Mouse (Mus musculus): Measurements from ENCODE around the gene Alg14. TPM values are rescaled to one million over a fixed set of nuclear protein-coding genes. Genes with fewer than 3 reads are reported as not detected.

Alg14 gene
- total and polyA plus RNA-seq, 3 experiments: 6.0 to 10.2 (median 6.3) TPM

DNA sequence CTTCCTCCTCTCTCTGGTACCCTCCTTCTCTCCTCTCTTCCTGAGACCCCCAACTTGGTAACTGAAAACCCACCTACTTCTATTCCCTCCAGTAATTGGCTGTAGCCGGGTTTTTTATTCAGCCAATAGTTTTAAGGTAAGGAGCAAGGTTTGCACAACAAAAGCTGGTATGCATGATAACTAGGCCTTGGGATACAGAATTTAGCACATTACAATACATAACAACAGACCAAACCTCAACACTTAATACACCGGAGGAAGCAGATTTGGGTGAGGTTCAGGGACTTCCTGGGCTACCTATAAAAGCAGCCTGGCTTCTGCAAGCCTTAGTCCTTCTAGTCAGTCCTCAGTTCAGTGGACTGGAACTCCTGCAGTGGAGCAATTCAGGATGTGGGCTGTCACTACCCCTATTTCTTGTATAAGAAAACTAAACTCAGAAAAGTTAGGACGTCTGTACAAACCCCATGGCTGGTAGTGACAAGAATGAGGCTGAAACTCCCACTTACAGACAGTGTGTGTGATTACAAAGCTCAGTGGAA, 96.0 kb downstream of the Alg14 start:
- dilution Hi-C loops (cut with MboI; ENCODE audit: extremely low pct_ligation_motif_present, extremely low pct_unique_long_range_greater_than_20kb, low sequenced_read_pairs): no loop called here
- TF ChIP-seq ZMIZ1 (IDR thresholded peaks at IDR 0.05; ENCODE audit: low read depth, low read length): no peak
- no peak for DNase-seq (ENCODE audit: extremely low read depth)
- no peaks in the 10 kb centered on the region for H3K27me3 ChIP-seq (replicated peaks)
- peaks cover 0 to 5% of the 10 kb centered on the region in 2 experiments; a peak in 1 of 4 replicates for H3K4me1 ChIP-seq (ENCODE audit: control insufficient read depth in 1 of 2, insufficient read depth in 2 of 2)
- no peaks in the 10 kb centered on the region for H3K36me3 ChIP-seq (replicated peaks in 1 of 2; ENCODE audit: control insufficient read depth in 1 of 2, insufficient read depth in 1 of 2, low read length in 1 of 2)
- in situ Hi-C loops (cut with MboI; ENCODE audit: low pct_ligation_motif_present, low pct_unique_long_range_greater_than_20kb, low sequenced_read_pairs): no loop called here
- no peak overlapping the region for H3K9ac ChIP-seq (ENCODE audit: insufficient read depth, low read depth)
- no peak overlapping the region for H3K4me2 ChIP-seq (ENCODE audit: insufficient read depth, low read depth, poor library complexity, severe bottlenecking)
- H3K9me3 ChIP-seq (replicated peaks; ENCODE audit: low read length): no peaks in the 10 kb centered on the region
- no peak overlapping the region for H3K4me3 ChIP-seq (replicated peaks in 1 of 3; ENCODE audit: low read depth in 2 of 3, low read length in 2 of 3, poor library complexity in 1 of 3)
- H3K79me2 ChIP-seq (replicated peaks; ENCODE audit: control insufficient read depth, extremely low read depth, insufficient read depth, poor library complexity, severe bottlenecking): no peaks in the 10 kb centered on the region
- H3K27ac ChIP-seq (ENCODE audit: insufficient read depth, low read depth): no peak overlapping the region

DNA sequence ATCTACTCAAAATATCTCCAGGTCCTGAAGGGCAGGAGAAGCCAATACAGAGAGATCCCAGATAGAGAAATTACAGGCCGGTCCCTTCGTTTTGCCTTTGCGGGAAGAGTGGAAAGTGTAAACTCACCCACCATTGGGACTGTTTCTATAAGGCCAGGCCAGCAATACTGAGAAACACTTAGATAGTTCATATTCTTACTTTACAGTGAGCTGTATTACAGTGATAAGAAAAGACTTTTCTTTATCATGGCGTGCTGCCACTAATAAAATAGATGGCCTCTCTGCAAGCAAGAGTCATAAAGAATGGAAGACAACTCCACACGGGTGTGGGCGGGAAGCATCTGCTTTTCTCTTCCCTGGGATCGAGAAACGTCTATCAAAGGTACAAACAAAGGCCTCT, 97.8 kb downstream of the Alg14 start:
- no peak for DNase-seq (ENCODE audit: extremely low read depth)
- Histone ChIP-seq H3K4me3 (replicated peaks in 1 of 3; ENCODE audit: low read depth in 2 of 3, low read length in 2 of 3, poor library complexity in 1 of 3) (no peak overlapping the region), H3K36me3 (replicated peaks in 1 of 2; ENCODE audit: control insufficient read depth in 1 of 2, insufficient read depth in 1 of 2, low read length in 1 of 2) (no peaks in the 10 kb centered on the region), H3K79me2 (replicated peaks; ENCODE audit: control insufficient read depth, extremely low read depth, insufficient read depth, poor library complexity, severe bottlenecking) (no peaks in the 10 kb centered on the region), H3K4me2 (ENCODE audit: insufficient read depth, low read depth, poor library complexity, severe bottlenecking) (no peak overlapping the region), H3K27ac (ENCODE audit: insufficient read depth, low read depth) (no peak overlapping the region), H3K9ac (ENCODE audit: insufficient read depth, low read depth) (no peak overlapping the region), H3K9me3 (replicated peaks; ENCODE audit: low read length) (no peaks in the 10 kb centered on the region), H3K27me3 (replicated peaks) (no peaks in the 10 kb centered on the region), H3K4me1 (ENCODE audit: control insufficient read depth in 1 of 2, insufficient read depth in 2 of 2) (peaks cover 0 to 5% of the 10 kb centered on the region in 2 experiments; a peak in 1 of 4 replicates)
- dilution Hi-C loops (cut with MboI; ENCODE audit: extremely low pct_ligation_motif_present, extremely low pct_unique_long_range_greater_than_20kb, low sequenced_read_pairs): no loop called here
- TF ChIP-seq ELF1 (IDR thresholded peaks at IDR 0.05; ENCODE audit: low read depth, low read length) (no peak), RCOR1 (conservative IDR thresholded peaks at IDR 0.05; ENCODE audit: low read depth, low read length) (no peak), PAX5 (IDR thresholded peaks at IDR 0.05; ENCODE audit: low read length) (no peak), CHD1 (IDR thresholded peaks at IDR 0.05; ENCODE audit: low read depth, low read length) (no peak), CHD2 (IDR thresholded peaks at IDR 0.05; ENCODE audit: low read length) (no peak), USF1 (IDR thresholded peaks at IDR 0.05; ENCODE audit: low read depth, low read length) (no peak), MAFK (IDR thresholded peaks at IDR 0.05; ENCODE audit: insufficient replicate concordance, low read length) (no peak), CTCF (conservative IDR thresholded peaks at IDR 0.05 in 1 of 2, IDR thresholded peaks at IDR 0.05 in 1 of 2; ENCODE audit: low read depth in 2 of 2, low read length in 2 of 2) (no peak), GABPA (IDR thresholded peaks at IDR 0.05; ENCODE audit: insufficient replicate concordance, low read depth, low read length) (no peak), POLR2AphosphoS2 (IDR thresholded peaks at IDR 0.05; ENCODE audit: low read depth, low read length) (no peak), MXI1 (IDR thresholded peaks at IDR 0.05; ENCODE audit: low read depth, low read length) (no peak), UBTF (IDR thresholded peaks at IDR 0.05; ENCODE audit: low read depth, low read length) (no peak), NRF1 (IDR thresholded peaks at IDR 0.05; ENCODE audit: low read depth, low read length) (no peak), EP300 (IDR thresholded peaks at IDR 0.05; ENCODE audit: low read length) (no peak), NELFE (IDR thresholded peaks at IDR 0.05; ENCODE audit: low read depth, low read length) (no peak), ZMIZ1 (IDR thresholded peaks at IDR 0.05; ENCODE audit: low read depth, low read length) (no peak), HCFC1 (IDR thresholded peaks at IDR 0.05; ENCODE audit: low read depth, low read length) (no peak), KAT2A (IDR thresholded peaks at IDR 0.05; ENCODE audit: insufficient replicate concordance, low read length) (no peak)
- in situ Hi-C loops (cut with MboI; ENCODE audit: low pct_ligation_motif_present, low pct_unique_long_range_greater_than_20kb, low sequenced_read_pairs): no loop called here
